Mouse (Mus musculus) hindbrain, embryonic 16.5 days (tissue): Measurements from ENCODE around the gene Ppbp. TPM values are rescaled to one million over a fixed set of nuclear protein-coding genes. Genes with fewer than 3 reads are reported as not detected.

Experiments used
- ATAC-seq: fragments of 200-750 bp; cut with Nextera tagmentation; 2 replicates; pipeline ENCODE4 v1.8.0; 2017; ENCODE audit warnings: moderate TSS enrichment, moderate library complexity
- H3K27ac ChIP-seq: fragments of 300-500 bp; sonication (generic); 2 replicates; pipeline ENCODE4 v1.5.1; 2014; ENCODE audit warnings: low read depth, mild to moderate bottlenecking, control low read depth, low read length, moderate library complexity
- H3K27me3 ChIP-seq: fragments of 300-500 bp; sonication (generic); replicated peaks from 2 replicates; pipeline ENCODE4 v1.6.1; 2014; ENCODE audit warnings: low read length; ENCODE audit not compliant: control insufficient read depth, insufficient read depth
- H3K36me3 ChIP-seq: fragments of 300-500 bp; sonication (generic); 2 replicates; pipeline ENCODE4 v1.6.1; 2014; ENCODE audit warnings: mild to moderate bottlenecking, low read length, moderate library complexity, mixed read lengths; ENCODE audit not compliant: control insufficient read depth, insufficient read depth
- H3K4me1 ChIP-seq: fragments of 300-500 bp; sonication (generic); 2 replicates; pipeline ENCODE4 v1.6.1; 2014; ENCODE audit warnings: low read depth, low read length; ENCODE audit not compliant: control insufficient read depth, insufficient read depth
- H3K4me2 ChIP-seq: fragments of 300-500 bp; sonication (generic); 2 replicates; pipeline ENCODE4 v1.6.1; 2014; ENCODE audit warnings: mild to moderate bottlenecking, low read length, control low read depth, moderate library complexity
- H3K4me3 ChIP-seq: fragments of 300-500 bp; sonication (generic); 2 replicates; pipeline ENCODE4 v1.5.1; 2014; ENCODE audit warnings: mild to moderate bottlenecking, low read length, control low read depth, moderate library complexity
- H3K9ac ChIP-seq: fragments of 300-500 bp; sonication (generic); 2 replicates; pipeline ENCODE4 v1.6.1; 2014; ENCODE audit warnings: low read depth, mild to moderate bottlenecking, control low read depth, low read length, moderate library complexity
- H3K9me3 ChIP-seq: fragments of 300-500 bp; sonication (generic); 2 replicates; pipeline ENCODE4 v1.6.1; 2014; ENCODE audit warnings: mild to moderate bottlenecking, low read length, moderate library complexity; ENCODE audit not compliant: control insufficient read depth
- WGBS: fragments of 180-500 bp; shearing (Covaris S2); extraction: QIAGEN DNeasy Blood & Tissue Kit; methylation state at CpG from one replicate; pipeline ENCODE4 v1.1.7; 2014; 5-methylcytosine and 5-hydroxymethylcytosine counted together
- polyA plus RNA-seq: library from polyadenylated mRNA; unstranded; fragments of >200 nt; fragmentation: Nextera tagmentation; extraction: Ambion mirVana; gene quantifications from 2 replicates; pipeline ENCODE4 v1.2.1, GENCODE M21; 2015

Ppbp gene
- polyA plus RNA-seq, 1 experiment from 2014 or later, result 0.85 TPM

DNA sequence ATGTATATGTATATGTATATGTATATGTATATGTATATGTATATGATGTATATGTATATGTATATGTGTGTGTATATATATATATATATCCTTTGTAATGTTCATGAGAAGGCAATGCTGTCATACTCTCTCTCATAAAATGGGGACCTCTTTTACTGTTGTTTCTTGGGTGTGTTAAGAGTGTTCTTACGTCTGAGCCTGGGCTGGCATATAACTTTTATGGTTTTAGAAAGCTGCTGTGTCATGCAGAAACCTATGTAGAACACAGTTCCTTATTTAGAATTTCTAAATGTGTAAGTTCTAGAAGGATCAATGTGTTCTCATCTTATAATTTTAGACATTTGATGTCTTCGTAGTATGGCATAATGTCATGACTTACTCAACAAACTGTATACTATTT is 7.5 kb upstream of the Ppbp start:
- H3K27me3 ChIP-seq, result no peaks in the 10 kb centered on the region
- H3K4me2 ChIP-seq, result no peak overlapping the region
- ATAC-seq, result no peak
- no peak overlapping the region for H3K9ac ChIP-seq
- no peaks in the 10 kb centered on the region for H3K9me3 ChIP-seq
- 95% methylated on average over 2 of the region's 2 CpGs for WGBS
- no peak overlapping the region for H3K4me3 ChIP-seq
- H3K27ac ChIP-seq, result no peak overlapping the region
- peaks cover 7% of the 10 kb centered on the region; the same call in 1 of the 2 replicates for H3K4me1 ChIP-seq
- no peaks in the 10 kb centered on the region for H3K36me3 ChIP-seq

DNA sequence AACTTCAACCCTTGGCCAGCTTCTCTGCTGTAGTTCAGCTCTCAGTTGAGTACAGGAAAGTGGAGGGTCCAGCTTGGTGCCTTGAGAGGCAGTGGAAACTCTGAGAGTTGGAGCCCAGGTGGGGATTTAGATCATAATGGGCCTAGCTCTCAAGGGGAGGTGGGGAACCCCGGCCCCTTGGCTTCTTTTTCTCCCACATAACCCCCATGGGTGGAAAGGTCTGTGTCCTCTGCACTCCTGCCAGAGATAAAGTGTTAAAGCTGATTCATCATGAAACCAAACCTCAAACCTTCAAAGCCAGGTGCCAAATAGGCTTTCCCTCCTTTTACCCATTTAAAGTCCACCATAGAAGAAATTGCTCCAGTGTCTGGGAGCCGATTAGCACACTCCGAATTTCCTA is 6.5 kb upstream of the Ppbp start:
- WGBS, result 88% methylated on average over 3 of the region's 3 CpGs
- Histone ChIP-seq H3K27ac (no peak overlapping the region), H3K9ac (no peak overlapping the region), H3K9me3 (no peaks in the 10 kb centered on the region), H3K27me3 (no peaks in the 10 kb centered on the region), H3K4me2 (no peak overlapping the region), H3K36me3 (no peaks in the 10 kb centered on the region), H3K4me3 (no peak overlapping the region), H3K4me1 (peaks cover 7% of the 10 kb centered on the region; the same call in 1 of the 2 replicates)
- ATAC-seq, result no peak

DNA sequence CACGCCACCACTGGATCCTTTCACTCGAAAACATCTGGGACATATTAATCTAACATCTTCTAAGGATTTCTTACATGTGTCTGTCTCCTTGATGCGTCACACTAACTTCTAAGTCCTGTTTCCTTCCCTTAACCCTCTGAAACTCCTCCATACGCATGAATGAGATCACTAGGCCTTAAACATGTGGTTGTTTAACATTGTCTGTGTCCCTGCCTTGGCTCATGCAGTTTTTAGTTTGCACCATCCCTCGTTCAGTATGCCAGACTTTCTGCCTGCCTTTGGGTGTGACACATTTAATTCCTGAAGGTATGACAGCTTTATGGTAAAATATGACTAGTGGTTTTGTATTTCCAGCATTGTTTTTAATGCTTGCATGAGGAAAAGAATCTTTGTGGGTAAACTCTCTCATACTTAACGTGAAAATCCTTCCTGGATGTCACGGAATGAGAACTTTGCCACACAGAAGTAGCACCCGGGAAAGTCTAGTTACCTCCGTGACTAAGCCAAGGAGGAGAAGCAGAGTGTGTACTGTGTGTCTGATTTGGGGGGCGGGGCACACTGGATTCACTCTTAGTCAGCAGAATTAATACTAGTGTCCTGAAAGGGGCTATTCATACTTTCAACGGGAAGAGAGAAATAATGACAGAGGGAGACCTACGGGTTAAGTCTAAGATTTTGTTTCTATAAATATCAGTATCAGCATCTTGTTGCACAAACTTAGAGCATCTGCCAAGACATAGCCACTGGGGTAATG is 4.2 kb upstream of the Ppbp start:
- H3K9me3 ChIP-seq, result no peaks in the 10 kb centered on the region
- H3K27ac ChIP-seq, result no peak overlapping the region
- no peak overlapping the region for H3K4me2 ChIP-seq
- no peaks in the 10 kb centered on the region for H3K36me3 ChIP-seq
- no peak for ATAC-seq
- no peaks in the 10 kb centered on the region for H3K4me1 ChIP-seq
- no peak overlapping the region for H3K4me3 ChIP-seq
- no peaks in the 10 kb centered on the region for H3K27me3 ChIP-seq
- no peak overlapping the region for H3K9ac ChIP-seq
- WGBS, result 79% methylated on average over 12 of the region's 12 CpGs

DNA sequence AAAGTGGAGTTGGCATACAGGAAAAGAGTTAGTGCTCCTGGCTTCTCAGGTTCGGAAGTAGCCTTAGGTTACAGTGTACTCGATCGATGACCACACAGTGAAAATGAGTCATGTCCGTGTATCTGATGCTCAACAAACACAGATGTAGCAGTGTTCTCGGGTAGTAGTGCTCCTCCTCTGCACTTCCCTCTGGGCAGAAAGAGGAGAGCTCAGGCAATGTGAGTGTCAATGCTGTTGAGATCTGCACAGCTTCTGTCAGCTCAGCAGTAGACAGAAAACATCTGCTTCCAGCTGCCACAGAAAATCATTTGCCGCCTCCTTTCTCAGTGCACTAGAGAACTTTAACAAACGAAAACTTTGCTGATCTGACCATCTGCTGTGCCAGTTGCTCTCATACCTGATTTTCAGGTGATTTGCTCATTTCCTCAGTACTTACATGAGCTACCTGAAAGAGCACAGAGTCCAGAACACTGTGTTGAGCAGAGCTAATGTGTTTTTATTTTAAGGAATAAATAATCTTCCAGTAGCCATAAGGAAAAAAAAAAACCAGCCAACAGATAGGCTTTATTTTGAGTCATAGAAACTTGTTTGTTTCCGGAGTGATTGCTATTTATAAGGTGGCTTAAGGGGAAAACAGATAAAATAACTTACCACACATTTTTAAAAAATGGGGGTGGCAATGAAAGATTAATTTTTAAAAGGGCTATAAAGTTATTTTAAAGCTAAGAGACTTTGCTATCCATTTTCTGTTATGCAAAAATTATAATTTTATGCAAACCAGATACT is 2.3 kb upstream of the Ppbp start:
- no peak for ATAC-seq
- H3K4me2 ChIP-seq, result no peak overlapping the region
- no peaks in the 10 kb centered on the region for H3K4me1 ChIP-seq
- no peak overlapping the region for H3K9ac ChIP-seq
- no peaks in the 10 kb centered on the region for H3K9me3 ChIP-seq
- WGBS, result 74% methylated on average over 8 of the region's 8 CpGs
- H3K4me3 ChIP-seq, result no peak overlapping the region
- no peak overlapping the region for H3K27ac ChIP-seq
- H3K27me3 ChIP-seq, result no peaks in the 10 kb centered on the region
- H3K36me3 ChIP-seq, result no peaks in the 10 kb centered on the region

DNA sequence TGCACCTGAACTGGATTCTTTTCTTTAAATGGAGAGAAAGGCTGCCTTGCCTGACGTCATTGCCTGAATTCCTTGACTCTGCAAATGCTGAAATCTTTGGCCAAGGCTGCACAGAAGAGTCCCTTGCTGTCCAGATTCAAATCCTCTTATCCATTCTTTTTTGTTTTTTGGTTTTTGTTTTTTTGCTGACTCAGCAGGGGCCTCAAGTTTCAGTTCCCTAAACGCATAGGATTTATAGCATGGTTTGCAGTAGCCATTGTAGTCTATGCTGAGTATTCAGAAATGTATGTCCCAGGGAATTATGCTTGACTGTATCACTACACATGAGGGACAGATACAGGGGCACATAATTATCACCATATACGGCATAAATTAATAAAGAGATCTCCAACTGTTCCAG is 3.1 kb downstream of the Ppbp start:
- WGBS, result 84% methylated on average over 3 of the region's 3 CpGs
- H3K4me3 ChIP-seq, result no peak overlapping the region
- no peak overlapping the region for H3K4me2 ChIP-seq
- H3K36me3 ChIP-seq, result no peaks in the 10 kb centered on the region
- no peaks in the 10 kb centered on the region for H3K27me3 ChIP-seq
- H3K9me3 ChIP-seq, result no peaks in the 10 kb centered on the region
- H3K27ac ChIP-seq, result no peak overlapping the region
- H3K4me1 ChIP-seq, result no peaks in the 10 kb centered on the region
- no peak for ATAC-seq
- H3K9ac ChIP-seq, result no peak overlapping the region

DNA sequence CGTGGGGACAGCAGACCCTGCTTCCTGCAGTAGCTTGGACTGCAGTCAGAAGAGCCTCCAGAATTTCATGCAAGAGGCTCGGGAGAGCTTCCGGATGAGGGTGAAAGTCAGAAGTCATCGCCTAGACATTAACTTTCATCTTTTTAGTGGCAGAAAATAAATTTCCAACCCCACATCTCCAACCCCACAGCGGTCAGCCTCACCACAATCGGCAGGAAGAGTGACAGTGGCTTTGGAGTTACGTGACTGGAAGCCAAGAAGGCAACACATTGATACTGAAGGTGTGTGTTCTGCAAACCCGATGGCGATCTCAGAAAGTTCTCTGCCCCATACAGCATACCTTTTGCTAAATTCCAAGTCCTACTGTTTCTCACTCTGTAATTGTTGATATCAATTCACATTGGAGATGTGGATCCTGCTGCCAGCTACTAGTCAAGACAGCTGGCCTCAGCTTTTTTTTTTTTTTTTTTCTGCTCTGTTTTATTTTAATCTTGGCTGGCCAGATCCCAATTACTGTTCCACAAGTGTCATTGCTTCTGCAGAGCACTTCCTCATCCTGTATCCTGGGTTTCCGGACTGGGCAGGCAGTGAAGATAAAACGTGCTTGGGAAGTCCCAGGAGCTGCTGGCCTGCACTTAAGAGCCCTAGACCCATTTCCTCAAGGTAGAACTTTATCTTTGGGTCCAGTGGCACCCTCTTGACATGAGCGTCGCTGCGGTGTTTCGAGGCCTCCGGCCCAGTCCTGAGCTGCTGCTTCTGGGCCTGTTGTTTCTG is 3.7 kb downstream of the Ppbp start, which contains the start of gene Pf4:
Gene Pf4, plus strand, starts transcription at position 556 of the 774 bp plus-strand sequence.
- H3K27ac ChIP-seq, result no peak within 1 kb of the TSS
- ATAC-seq, result no peak
- H3K4me3 ChIP-seq, result no peak within 1 kb of the TSS
- H3K27me3 ChIP-seq, result no peaks in the 10 kb centered on the region
- no peak within 1 kb of the TSS for H3K4me2 ChIP-seq
- H3K9me3 ChIP-seq, result no peaks in the 10 kb centered on the region
- no peak within 1 kb of the TSS for H3K9ac ChIP-seq
- no peaks in the 10 kb centered on the region for H3K4me1 ChIP-seq
- 89% methylated on average over 16 of the region's 16 CpGs for WGBS
- no peaks in the 10 kb centered on the region for H3K36me3 ChIP-seq

DNA sequence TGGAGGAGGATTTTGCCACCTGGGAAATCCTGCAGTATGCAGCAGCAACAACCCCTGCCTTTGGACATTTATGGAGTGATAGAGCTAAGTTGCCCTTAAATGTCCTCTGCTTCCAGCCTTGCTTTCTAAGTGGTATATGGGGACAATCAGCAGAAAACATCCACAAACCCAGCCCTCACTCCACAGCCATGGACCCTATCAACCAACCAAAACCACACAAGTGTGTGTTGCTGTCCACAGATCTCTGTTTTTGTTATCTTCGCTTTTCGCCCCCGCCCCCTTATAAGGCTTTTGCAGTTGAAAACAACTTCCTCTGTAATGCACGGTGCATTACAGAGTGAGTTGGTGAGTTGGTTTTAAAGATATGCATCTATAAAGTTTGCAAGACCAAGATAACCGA is 7.2 kb downstream of the Ppbp start:
- H3K27me3 ChIP-seq, result no peaks in the 10 kb centered on the region
- H3K9ac ChIP-seq, result no peak overlapping the region
- no peak overlapping the region for H3K27ac ChIP-seq
- no peak overlapping the region for H3K4me2 ChIP-seq
- H3K9me3 ChIP-seq, result no peaks in the 10 kb centered on the region
- H3K4me3 ChIP-seq, result no peak overlapping the region
- ATAC-seq, result no peak
- no peaks in the 10 kb centered on the region for H3K4me1 ChIP-seq
- H3K36me3 ChIP-seq, result no peaks in the 10 kb centered on the region
- 92% methylated on average over 5 of the region's 5 CpGs for WGBS

DNA sequence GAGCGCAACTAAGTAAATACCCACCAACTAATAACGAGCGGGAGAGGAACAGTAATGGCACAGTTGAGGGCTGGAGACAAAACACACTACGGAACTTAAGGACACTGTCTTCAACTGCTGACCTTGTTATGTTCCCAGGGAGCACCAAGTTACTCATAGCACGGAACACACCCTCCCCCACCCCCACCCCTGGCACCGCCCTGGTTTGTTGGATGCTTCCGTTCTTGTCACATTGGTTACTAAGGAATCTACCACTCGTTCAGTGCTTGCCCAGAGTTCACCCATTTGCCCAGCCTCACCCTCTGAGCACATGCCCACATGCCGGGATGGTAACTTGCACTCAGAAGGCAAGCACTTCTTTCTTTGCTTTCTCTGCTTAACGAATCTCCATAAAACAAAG is 9.3 kb downstream of the Ppbp start:
- H3K36me3 ChIP-seq, result no peaks in the 10 kb centered on the region
- H3K27ac ChIP-seq, result no peak overlapping the region
- H3K9me3 ChIP-seq, result no peaks in the 10 kb centered on the region
- no peak for ATAC-seq
- H3K9ac ChIP-seq, result no peak overlapping the region
- no peaks in the 10 kb centered on the region for H3K27me3 ChIP-seq
- WGBS, result 81% methylated on average over 10 of the region's 10 CpGs
- no peak overlapping the region for H3K4me3 ChIP-seq
- no peak overlapping the region for H3K4me2 ChIP-seq
- H3K4me1 ChIP-seq, result no peaks in the 10 kb centered on the region

DNA sequence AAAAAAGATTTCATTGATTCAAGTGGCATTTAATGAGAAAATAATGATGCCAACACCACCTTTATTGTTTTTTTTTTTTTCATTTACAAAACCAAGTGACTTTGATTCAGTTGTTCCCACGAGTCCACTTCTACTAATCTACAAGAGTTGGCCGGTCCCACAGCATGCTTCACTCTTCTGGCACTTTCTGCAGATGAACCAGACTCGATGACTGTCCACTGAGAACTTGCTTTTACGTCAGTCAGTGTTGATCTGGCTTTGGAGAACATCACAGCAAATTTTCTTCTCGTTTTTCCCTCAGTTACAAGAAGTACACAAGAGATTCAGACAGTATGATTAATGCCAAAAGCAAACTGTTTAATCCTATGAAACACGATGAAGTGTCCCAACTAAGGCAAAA is 10.5 kb downstream of the Ppbp start:
- Histone ChIP-seq H3K27ac (no peak overlapping the region), H3K36me3 (no peaks in the 10 kb centered on the region), H3K4me1 (no peaks in the 10 kb centered on the region), H3K4me3 (no peak overlapping the region), H3K27me3 (no peaks in the 10 kb centered on the region), H3K9ac (no peak overlapping the region), H3K4me2 (no peak overlapping the region), H3K9me3 (no peaks in the 10 kb centered on the region)
- no peak for ATAC-seq
- 88% methylated on average over 6 of the region's 6 CpGs for WGBS
